Mouse (Mus musculus): ENCODE measurements around the gene Ndc1.
"Not testable (repeated sequence)": the region's sequence is repeated elsewhere in the genome, so short reads cannot be mapped to it uniquely, and the experiment has no call there.

The Ndc1 gene

DNA sequence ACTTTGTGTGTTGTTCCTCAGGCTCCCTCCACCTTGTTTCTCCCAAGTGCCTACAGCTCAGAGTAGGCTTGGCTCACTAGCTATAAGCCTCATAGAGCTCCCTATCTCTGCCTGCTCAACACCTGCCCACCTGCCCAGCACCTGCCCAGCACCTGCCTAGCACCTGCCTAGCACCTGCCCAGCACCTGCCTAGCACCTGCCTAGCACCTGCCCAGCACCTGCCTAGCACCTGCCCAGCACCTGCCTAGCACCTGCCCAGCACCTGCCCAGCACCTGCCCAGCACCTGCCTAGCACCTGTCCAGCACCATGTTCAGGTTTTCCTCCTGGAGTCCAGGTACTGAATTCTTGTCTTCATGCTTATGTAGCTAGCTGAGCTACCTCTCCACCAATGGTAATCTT lies 1.2 kb upstream of the Ndc1 start:
- DNase-seq = not testable (repeated sequence)

- DNase-seq = no peak
Observed at GRCm38 (mm10) chr4:107372304-107372703, 4.7 kb downstream of the Ndc1 start.

DNA sequence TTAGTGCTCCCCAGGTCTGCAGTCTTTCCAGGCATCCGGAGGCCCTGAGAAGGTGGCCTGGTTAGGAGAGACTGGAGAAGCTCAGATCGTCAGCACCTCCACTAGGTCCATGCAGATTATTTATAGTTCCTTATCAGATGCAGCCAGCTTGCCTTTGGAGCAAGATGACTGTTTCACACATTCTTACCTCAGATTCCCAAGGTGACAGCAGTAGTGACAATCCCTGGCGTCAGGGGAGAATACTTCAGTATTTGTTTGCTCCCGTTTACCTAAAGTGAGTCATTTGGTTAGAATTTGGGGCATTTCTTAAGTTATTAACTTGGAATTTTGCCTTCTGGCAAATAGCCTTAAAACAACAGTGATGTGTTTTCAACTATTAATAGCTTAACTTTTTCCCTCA lies 7.1 kb downstream of the Ndc1 start:
- no peak for DNase-seq

DNA sequence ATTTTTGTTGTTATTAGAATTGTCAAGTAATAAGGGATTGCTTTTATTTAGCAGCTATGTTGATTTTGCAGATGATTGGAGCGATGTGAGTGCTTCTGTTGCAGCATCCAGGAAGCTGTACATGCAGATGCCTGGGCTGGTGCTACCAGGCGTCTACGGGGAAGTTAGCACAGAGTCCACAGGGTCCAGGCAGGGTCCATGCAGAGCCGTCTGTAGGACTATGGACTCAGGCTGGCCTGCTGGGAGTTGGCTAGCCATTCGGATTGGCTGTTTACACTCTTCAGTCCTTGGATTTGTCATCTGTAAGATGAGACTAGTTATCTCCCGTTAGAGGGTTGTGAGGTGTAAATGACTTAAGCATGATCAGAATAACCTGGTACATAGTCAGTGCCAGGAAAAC lies 11.4 kb downstream of the Ndc1 start:
- DNase-seq = peak; percentile 40

DNA sequence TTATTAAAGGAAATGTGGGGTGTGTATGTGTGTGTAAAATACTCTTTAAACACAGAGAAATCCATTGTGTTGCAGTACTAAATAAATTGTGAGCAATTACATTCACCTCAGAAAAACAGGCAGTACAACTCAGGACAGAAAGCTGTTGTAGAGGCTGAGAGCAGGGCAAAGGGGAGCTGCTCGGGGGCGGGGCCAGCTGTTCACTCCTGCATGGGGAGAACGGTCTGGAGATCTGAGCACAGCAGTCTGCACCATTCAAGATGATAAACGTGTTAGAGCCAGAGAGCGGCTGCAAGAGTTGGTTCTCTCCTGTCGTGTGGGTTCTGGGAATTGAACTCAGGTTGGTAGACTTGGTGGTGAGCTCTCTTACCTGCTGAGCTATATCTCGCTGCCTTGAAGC lies 13.3 kb downstream of the Ndc1 start:
- peak; percentile 33 for DNase-seq

- peak; percentile 31 for DNase-seq
Observed at GRCm38 (mm10) chr4:107387038-107387437, 19.5 kb downstream of the Ndc1 start.

- DNase-seq = peak; percentile 8
Observed at GRCm38 (mm10) chr4:107387465-107387864, 19.9 kb downstream of the Ndc1 start.

DNA sequence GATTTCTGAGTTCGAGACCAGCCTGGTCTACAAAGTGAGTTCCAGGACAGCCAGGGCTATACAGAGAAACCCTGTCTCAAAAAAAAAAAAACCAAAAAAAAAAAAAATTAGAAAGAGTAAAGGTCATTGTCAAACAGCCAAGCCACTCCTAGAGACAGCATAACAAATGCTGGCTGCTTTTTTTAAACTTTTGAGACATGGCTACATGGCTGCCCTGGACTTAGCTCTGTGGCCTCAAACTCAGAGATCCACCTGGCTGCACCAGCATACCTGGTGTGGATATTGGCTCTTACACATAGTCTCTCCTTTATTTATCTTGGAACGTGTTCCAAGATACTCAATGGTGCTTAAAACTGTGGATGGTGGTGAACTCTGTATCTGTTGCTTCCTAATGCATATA lies 20.7 kb downstream of the Ndc1 start:
- peak; percentile 26 for DNase-seq

GRCm38 (mm10) chr4:107389345-107389744 lies 21.8 kb downstream of the Ndc1 start:
- no peak for DNase-seq

GRCm38 (mm10) chr4:107393771-107394170 lies 26.2 kb downstream of the Ndc1 start:
- no peak for DNase-seq

DNA sequence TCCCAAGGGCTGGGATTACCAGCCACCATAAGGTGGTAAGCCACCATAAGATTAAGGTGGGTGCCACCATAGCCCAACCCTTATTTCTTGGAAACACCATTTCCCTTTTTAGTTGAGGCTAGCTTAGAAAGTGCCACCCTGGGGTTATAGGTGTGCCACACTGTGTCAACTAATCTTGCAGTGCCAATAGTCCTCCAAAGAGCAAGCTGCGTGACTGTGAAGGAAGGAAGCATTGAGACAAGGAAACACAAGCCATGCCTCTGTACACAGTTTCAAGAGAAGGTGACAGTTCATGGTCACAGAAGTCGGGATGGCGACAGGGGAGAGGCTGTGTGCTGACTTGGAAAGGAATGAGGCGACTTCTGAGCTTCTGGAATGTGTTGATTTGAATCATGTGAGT lies 52.6 kb downstream of the Ndc1 start:
- no peak for DNase-seq

DNA sequence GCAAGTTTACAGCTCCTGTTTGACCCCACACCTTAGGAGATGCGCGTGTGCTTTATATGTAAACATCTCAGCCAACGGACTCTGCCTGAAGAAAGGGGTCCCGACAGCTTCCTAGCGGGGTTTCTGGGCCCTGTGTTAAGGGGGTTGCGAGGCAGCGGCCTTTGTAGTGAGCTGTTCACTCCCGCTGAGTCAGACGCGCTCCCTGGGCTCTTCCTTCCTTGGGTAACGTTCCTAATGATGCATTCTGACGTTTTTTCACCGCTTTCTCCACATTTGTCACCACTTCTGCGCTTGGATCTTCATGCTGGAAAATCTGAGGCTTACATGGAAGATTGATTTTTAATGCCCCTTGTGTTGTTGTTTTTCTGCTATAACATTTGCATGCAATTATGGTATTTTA lies 54.1 kb downstream of the Ndc1 start:
- no peak for DNase-seq

DNA sequence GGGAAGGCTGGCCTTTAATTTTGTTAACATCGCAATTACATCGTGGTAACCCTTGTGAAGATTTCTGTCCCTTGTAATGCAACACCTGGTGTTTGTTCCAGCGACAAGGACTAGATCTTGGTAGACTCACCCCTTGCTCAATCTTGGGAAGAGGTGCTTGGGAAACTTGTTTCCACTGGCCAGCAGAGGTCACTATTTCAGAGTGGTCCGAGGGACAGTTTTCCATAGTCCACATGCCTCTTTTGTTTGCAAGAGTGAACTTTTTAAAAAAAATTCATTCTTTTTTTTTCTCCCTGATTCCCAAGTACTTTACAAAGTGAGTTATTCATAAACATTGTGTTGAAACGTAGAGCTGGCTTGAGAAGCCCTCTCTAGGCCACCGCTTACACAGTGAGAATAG lies 54.6 kb downstream of the Ndc1 start:
- peak; percentile 37 for DNase-seq

- no peak for DNase-seq
Observed at GRCm38 (mm10) chr4:107425616-107426015, 58.0 kb downstream of the Ndc1 start.

- DNase-seq = no peak
Observed at GRCm38 (mm10) chr4:107426631-107427030, 59.0 kb downstream of the Ndc1 start.

DNA sequence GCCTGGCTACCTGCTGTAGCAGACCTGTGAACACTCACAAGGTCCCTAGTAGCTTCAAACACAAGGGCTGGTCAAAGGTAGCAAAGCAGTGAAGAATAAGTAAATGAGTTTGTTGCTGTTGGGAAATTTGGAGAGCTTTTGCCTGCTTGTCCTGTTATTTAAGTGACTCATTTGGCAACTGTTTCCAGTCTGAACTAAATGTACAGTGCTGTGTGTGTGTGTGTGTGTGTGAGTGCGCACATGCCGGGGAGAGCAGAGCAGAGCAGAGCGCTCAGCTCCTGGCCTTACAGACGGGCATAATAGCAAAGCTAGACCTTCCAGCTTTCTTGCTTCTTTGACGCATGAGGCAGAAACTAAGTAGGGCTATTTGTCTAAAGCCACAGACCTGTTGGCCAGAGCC lies 65.1 kb downstream of the Ndc1 start:
- DNase-seq = no peak

GRCm38 (mm10) chr4:107433998-107434355 lies 66.4 kb downstream of the Ndc1 start:
- no peak for DNase-seq

GRCm38 (mm10) chr4:107434356-107435237 lies 67.0 kb downstream of the Ndc1 start, which contains the start of gene Glis1:
TSS of gene Glis1 (plus strand) at chr4:107434591.
- DNase-seq = peak; percentile 84

- peak; percentile 44 for DNase-seq
Observed at GRCm38 (mm10) chr4:107435238-107435946, 67.8 kb downstream of the Ndc1 start.

- peak; percentile 65 for DNase-seq
Observed at GRCm38 (mm10) chr4:107436476-107436875, 68.9 kb downstream of the Ndc1 start.

GRCm38 (mm10) chr4:107438741-107439140 lies 71.2 kb downstream of the Ndc1 start:
- DNase-seq = peak; percentile 29

DNA sequence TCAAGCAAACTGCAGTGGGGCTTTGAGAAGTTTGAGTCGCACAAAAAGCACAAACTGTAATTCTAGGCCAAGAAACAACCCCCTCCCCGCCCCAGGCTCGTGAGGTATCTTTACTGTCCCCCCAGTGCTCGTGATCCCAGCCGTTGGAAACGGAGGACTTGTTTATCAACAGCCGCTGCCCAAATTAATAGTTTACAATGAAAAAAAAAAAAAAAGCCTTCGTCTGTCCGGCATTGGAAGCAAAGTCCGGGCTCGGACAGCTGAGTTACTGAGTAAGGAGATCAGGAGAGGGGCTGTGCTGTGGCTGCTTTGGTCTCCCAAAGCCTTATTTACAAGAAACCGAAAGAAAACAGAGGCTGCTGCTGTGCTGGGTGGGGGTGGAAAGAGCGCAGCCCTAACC lies 72.7 kb downstream of the Ndc1 start:
- DNase-seq = peak; percentile 57

DNA sequence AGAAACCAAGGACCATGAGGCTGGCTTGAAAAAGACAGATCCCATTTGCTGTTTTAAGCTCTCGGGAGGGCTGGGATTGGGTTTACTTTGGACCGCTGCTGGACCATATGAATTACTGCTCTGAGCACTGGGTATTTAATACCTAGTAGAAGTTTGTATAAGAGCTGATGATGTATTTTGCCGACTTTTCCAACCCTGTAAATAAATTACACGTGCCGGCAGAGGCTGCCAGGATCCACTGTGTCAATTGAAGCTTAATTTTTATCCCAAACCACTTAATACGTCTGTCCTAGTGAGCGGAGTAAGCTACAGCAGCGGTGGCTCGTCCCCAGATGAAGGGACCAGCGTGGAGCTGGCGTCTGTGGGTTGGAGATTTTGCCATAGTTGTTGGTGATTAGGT lies 74.7 kb downstream of the Ndc1 start:
- DNase-seq = peak; percentile 63

GRCm38 (mm10) chr4:107442891-107443483 lies 75.4 kb downstream of the Ndc1 start:
- DNase-seq = peak; percentile 31

All from kidney, adult 18-20 months (tissue).